Mouse (Mus musculus): ENCODE results near the gene Dbndd2. TPM values are rescaled to one million over a fixed set of nuclear protein-coding genes. Genes with fewer than 3 reads are reported as not detected.

Dbndd2 gene
- polyA plus RNA-seq, 1 experiment = 24.8 TPM

DNA sequence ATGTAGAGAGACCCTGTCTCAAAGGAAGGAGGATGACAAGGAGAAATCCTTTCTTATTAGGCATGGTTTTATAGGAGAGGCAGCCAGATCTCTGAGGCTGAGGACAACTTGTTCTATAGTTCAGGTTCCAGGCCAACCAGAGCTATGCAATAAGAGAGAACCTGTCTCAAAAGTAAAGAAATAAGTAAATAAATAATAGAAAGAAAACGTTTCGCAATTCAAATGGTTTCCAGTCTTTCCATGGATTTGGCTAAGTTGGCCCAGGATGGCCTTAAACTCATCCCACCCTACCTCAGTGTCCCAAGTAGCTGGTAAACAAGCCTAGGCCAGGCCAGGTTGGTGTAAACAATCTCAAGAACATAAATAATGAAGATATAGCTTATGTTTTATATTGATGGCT is 41.2 kb upstream of the Dbndd2 start:
- no peak for TF ChIP-seq POLR2A (IDR thresholded peaks at IDR 0.05; ENCODE audit: control insufficient read depth, extremely low read depth, insufficient read depth, low read length, poor library complexity)
- no peak for TF ChIP-seq CTCF (IDR thresholded peaks at IDR 0.05; ENCODE audit: borderline replicate concordance, control insufficient read depth, extremely low read depth, insufficient read depth, low read length, poor library complexity)
- Histone ChIP-seq H3K4me3 (ENCODE audit: control insufficient read depth, insufficient read depth, low read length) (no peak overlapping the region), H3K27ac (ENCODE audit: control insufficient read depth, insufficient read depth, low read length) (no peak overlapping the region), H3K27me3 (ENCODE audit: control insufficient read depth, insufficient read depth, low read length) (peaks cover 6% of the 10 kb centered on the region; the same call in 1 of the 2 replicates), H3K4me1 (replicated peaks; ENCODE audit: control insufficient read depth, insufficient read depth, low read length) (peaks cover 31% of the 10 kb centered on the region), H3K36me3 (ENCODE audit: control insufficient read depth, insufficient read depth, low read length) (no peaks in the 10 kb centered on the region)
- DNase-seq = no peak
- 92% methylated on average over 2 of the region's 2 CpGs for WGBS

DNA sequence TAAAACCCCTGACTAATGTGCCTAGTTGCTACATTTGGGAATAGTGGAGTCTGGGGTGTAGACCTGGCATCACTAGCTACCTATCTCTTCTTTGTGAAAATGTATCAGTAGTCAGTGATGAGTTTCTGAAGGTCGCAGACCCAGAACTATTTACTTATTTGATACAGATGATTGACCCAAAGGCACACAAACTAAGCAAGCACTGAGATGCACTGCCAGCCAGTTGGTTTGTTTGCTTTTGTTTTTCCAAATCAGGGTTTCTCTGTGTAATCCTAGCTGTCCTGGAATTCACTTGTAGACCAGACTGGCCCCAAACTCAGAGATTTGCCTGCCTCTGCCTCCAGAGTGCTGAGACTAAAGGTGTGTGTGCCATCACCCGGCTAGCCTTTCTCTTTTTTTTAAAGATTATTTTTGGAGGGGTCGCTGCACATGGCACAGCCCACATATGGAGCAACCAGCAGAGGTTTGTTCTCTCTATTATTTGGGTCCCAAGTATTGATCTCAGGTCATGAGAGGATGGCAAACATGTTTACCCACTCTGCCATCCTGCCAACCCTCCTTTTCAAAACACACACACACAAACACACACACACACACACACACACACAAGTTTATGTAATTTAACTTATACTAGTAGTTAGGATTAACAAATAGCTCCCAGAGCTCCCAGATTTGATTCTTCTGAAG is 40.4 kb upstream of the Dbndd2 start:
- Histone ChIP-seq H3K4me3 (ENCODE audit: control insufficient read depth, insufficient read depth, low read length) (no peak overlapping the region), H3K36me3 (ENCODE audit: control insufficient read depth, insufficient read depth, low read length) (no peaks in the 10 kb centered on the region), H3K27me3 (ENCODE audit: control insufficient read depth, insufficient read depth, low read length) (peaks cover 6% of the 10 kb centered on the region; the same call in 1 of the 2 replicates), H3K27ac (ENCODE audit: control insufficient read depth, insufficient read depth, low read length) (no peak overlapping the region), H3K4me1 (replicated peaks; ENCODE audit: control insufficient read depth, insufficient read depth, low read length) (peaks cover 23% of the 10 kb centered on the region)
- WGBS = 89% methylated on average over 3 of the region's 3 CpGs
- TF ChIP-seq POLR2A (IDR thresholded peaks at IDR 0.05; ENCODE audit: control insufficient read depth, extremely low read depth, insufficient read depth, low read length, poor library complexity) (no peak), CTCF (IDR thresholded peaks at IDR 0.05; ENCODE audit: borderline replicate concordance, control insufficient read depth, extremely low read depth, insufficient read depth, low read length, poor library complexity) (no peak)
- no peak for DNase-seq

DNA sequence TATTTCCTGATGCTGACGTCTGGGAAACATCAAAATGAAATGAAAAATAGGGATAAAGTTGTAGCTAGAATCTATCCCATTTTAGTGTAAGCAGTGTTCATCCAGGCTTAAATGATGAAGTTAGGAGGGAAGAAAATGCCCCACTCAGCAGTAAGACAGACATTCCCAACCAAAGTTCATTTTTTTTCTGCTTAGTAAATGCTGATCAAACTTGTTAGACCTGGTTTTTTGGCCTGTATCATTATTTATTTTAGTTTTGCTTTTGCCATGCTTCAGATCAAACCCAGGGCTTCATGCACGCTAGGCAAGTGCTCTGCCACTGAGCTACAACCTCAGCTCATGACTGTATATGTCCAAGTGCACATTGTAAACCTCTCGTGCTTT is 39.8 kb upstream of the Dbndd2 start:
- 82% methylated on average over 3 of the region's 3 CpGs for WGBS
- DNase-seq = no peak
- Histone ChIP-seq H3K4me1 (replicated peaks; ENCODE audit: control insufficient read depth, insufficient read depth, low read length) (peaks cover 18% of the 10 kb centered on the region), H3K4me3 (ENCODE audit: control insufficient read depth, insufficient read depth, low read length) (no peak overlapping the region), H3K27ac (ENCODE audit: control insufficient read depth, insufficient read depth, low read length) (no peak overlapping the region), H3K27me3 (ENCODE audit: control insufficient read depth, insufficient read depth, low read length) (peaks cover 6% of the 10 kb centered on the region; the same call in 1 of the 2 replicates), H3K36me3 (ENCODE audit: control insufficient read depth, insufficient read depth, low read length) (no peaks in the 10 kb centered on the region)
- TF ChIP-seq CTCF (IDR thresholded peaks at IDR 0.05; ENCODE audit: borderline replicate concordance, control insufficient read depth, extremely low read depth, insufficient read depth, low read length, poor library complexity) (no peak), POLR2A (IDR thresholded peaks at IDR 0.05; ENCODE audit: control insufficient read depth, extremely low read depth, insufficient read depth, low read length, poor library complexity) (no peak)

- Histone ChIP-seq H3K36me3 (ENCODE audit: control insufficient read depth, insufficient read depth, low read length) (no peaks in the 10 kb centered on the region), H3K4me3 (ENCODE audit: control insufficient read depth, insufficient read depth, low read length) (no peak overlapping the region), H3K4me1 (replicated peaks; ENCODE audit: control insufficient read depth, insufficient read depth, low read length) (peaks cover 7% of the 10 kb centered on the region; the same call in 1 of the 2 replicates), H3K27ac (ENCODE audit: control insufficient read depth, insufficient read depth, low read length) (no peak overlapping the region), H3K27me3 (ENCODE audit: control insufficient read depth, insufficient read depth, low read length) (peaks cover 6% of the 10 kb centered on the region; the same call in 1 of the 2 replicates)
- DNase-seq = no peak
- TF ChIP-seq POLR2A (IDR thresholded peaks at IDR 0.05; ENCODE audit: control insufficient read depth, extremely low read depth, insufficient read depth, low read length, poor library complexity) (no peak), CTCF (IDR thresholded peaks at IDR 0.05; ENCODE audit: borderline replicate concordance, control insufficient read depth, extremely low read depth, insufficient read depth, low read length, poor library complexity) (no peak)
- WGBS = 88% methylated on average over 1 of the region's 1 CpGs
Observed at GRCm38 (mm10) chr2:164448140-164448539, 37.8 kb upstream of the Dbndd2 start.

DNA sequence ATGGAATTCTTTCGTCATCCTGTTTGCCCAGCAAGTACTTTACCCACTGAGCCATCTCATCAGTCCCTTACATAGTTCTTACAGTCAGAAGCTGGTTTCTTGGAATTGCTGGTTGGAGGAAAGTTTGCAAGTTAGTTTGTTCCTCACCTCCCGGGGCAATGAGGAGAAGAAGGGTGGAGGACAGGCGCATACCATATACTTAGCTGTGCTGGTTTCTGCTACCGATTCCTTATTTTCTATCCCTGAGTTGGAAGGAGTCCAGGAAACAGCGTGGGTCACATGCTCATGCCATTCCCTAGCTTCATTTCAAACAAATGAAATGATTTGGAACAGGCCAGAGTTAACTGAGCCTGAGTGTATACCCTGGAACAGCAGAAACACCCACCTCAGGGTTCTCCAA is 37.0 kb upstream of the Dbndd2 start:
- Histone ChIP-seq H3K36me3 (ENCODE audit: control insufficient read depth, insufficient read depth, low read length) (no peaks in the 10 kb centered on the region), H3K27ac (ENCODE audit: control insufficient read depth, insufficient read depth, low read length) (no peak overlapping the region), H3K4me1 (replicated peaks; ENCODE audit: control insufficient read depth, insufficient read depth, low read length) (0 out of 2 replicates have a peak, but pooled peaks cover 3% of the 10 kb centered on the region), H3K4me3 (ENCODE audit: control insufficient read depth, insufficient read depth, low read length) (no peak overlapping the region), H3K27me3 (ENCODE audit: control insufficient read depth, insufficient read depth, low read length) (peaks cover under 1% of the 10 kb centered on the region; the same call in 1 of the 2 replicates)
- no peak for DNase-seq
- WGBS = 85% methylated on average over 5 of the region's 5 CpGs
- no peak for TF ChIP-seq POLR2A (IDR thresholded peaks at IDR 0.05; ENCODE audit: control insufficient read depth, extremely low read depth, insufficient read depth, low read length, poor library complexity)
- no peak for TF ChIP-seq CTCF (IDR thresholded peaks at IDR 0.05; ENCODE audit: borderline replicate concordance, control insufficient read depth, extremely low read depth, insufficient read depth, low read length, poor library complexity)

DNA sequence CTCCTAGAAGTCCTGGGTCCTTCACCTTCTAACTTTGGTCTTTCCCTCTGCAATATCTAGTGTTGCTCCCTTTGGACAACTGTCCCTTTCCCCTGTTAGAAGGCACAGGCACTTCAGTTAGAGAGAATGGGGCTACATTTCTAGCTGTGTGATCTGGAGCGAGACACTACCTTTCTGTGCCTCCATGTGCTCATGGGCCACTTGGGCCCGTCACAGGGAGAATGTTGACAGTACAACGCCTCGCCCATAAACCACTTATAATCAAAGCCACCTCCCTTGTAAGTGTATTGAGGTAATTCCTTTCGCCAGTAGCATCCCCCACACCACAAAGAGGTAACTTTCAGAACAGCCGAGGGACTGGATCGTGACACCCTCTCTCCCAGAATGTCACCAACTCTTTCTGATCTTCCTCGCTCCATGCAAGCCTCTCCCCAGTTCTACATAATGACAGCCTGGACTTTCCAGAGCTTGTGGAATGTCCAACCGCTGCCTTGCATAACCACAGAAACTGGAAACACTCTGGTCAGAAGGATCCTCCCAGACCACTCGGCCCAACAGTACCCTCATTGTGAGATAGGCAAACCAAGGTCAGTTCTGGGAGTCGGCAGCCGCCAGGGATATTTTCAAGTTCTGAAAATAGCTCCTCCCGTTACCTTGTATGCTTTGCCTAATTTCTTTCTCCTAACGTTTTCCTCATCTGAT is 36.4 kb upstream of the Dbndd2 start:
- H3K4me3 ChIP-seq (ENCODE audit: control insufficient read depth, insufficient read depth, low read length) = no peak overlapping the region
- no peaks in the 10 kb centered on the region for H3K27me3 ChIP-seq (ENCODE audit: control insufficient read depth, insufficient read depth, low read length)
- DNase-seq = no peak
- 0 out of 2 replicates have a peak, but pooled peaks cover 3% of the 10 kb centered on the region for H3K4me1 ChIP-seq (replicated peaks; ENCODE audit: control insufficient read depth, insufficient read depth, low read length)
- H3K27ac ChIP-seq (ENCODE audit: control insufficient read depth, insufficient read depth, low read length) = no peak overlapping the region
- TF ChIP-seq CTCF (IDR thresholded peaks at IDR 0.05; ENCODE audit: borderline replicate concordance, control insufficient read depth, extremely low read depth, insufficient read depth, low read length, poor library complexity) (no peak), POLR2A (IDR thresholded peaks at IDR 0.05; ENCODE audit: control insufficient read depth, extremely low read depth, insufficient read depth, low read length, poor library complexity) (no peak)
- WGBS = 96% methylated on average over 14 of the region's 14 CpGs
- no peaks in the 10 kb centered on the region for H3K36me3 ChIP-seq (ENCODE audit: control insufficient read depth, insufficient read depth, low read length)

All from thymus, adult 2 months (tissue).